Mouse (Mus musculus): ENCODE data around the gene Rrp12.
"Not testable (repeated sequence)": the region's sequence is repeated elsewhere in the genome, so short reads cannot be mapped to it uniquely, and the experiment has no call there.

The Rrp12 gene

GRCm38 (mm10) chr19:41895460-41896318 is at the start of gene Rrp12:
Gene Rrp12 (minus strand): TSS chr19:41896173.
- DNase-seq (ENCODE audit: low read depth, low spot score), result peak; percentile 90

DNA sequence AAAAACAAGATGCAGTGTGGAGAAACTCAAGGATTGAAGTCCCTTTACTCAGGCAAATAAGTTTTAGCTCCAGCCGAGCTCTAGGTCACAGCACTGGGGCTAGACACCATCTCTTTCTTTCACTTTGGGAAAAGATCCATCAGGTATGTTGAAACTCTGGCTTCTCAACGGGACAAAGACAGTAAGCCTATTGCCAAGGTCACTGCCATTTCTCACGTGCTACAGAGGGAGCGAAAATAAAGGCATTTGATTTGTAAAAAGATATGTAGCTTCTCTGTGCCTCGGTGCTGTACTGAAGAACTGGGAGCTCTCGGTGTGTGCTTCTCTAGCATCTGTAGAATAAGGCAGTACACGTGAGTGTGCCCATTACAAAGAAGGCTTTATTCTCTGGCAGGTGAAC is 47.9 kb upstream of the Rrp12 start:
- no peak for DNase-seq (ENCODE audit: low read depth, low spot score)

DNA sequence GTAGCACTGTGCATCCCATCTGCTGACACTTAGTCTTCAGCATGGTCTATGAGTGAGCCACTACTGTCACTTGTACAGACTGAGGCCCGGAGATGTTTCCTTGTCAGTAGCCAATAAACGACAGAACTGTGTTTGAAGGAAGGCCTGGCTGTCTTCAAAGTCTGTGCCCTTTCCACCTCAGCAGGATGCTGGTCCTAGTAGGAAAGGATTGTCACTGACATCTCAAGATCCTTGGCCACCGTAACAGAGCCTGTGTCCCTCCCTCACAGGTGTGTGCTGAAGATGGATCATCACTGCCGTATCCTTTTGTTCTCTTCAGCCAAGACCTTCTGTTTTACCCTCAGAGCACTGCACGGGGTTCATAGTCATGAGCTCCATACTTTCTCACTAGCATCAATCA is 42.6 kb upstream of the Rrp12 start:
- DNase-seq (ENCODE audit: low read depth, low spot score), result no peak

DNA sequence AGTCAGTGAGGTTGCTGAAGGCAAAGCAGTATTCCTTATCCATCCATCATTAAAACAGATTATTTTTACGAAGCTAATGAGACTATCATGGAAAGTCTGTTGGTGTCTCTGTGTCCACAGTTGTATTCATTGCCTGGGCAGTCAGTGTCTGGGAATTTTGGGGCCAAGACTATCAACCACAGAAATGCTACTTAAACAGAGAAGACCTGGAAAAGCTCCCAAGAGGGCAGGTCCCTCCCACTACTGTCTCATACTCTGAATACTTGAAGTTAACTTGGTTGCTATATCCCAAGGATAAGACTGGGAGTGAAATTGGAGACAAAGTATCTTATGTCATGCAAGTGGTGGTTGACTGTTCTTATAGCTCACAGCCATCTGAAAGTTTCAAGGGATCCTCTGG is 39.9 kb upstream of the Rrp12 start:
- no peak for DNase-seq (ENCODE audit: low read depth, low spot score)

DNA sequence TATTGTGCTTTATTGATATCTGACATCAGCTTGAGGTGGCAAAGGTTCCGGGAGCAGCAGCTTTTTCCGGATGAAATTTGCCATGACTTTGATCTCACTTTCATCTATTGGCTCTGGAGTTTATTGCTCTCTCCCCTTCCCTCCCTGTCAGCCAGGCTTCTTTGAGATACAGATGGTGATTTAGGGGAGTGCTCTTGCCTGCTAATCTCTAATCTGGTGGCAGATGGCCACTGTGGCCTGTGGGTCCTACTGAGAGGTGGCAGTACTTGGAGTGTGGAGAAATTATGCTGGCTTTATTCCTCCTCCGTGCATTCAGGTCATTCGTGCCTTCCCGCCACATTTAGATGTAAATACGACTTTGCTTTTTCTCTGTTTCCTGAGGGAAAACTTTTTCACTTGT is 38.2 kb upstream of the Rrp12 start:
- no peak for DNase-seq (ENCODE audit: low read depth, low spot score)

- DNase-seq (ENCODE audit: low read depth, low spot score), result peak; percentile 99
These were observed 37.5 kb upstream of the Rrp12 start, which contains the start of the genes Exosc1 and Zdhhc16 for GRCm38 (mm10) chr19:41933179-41934086. Gene Exosc1 (minus strand): TSS chr19:41933423. Gene Zdhhc16 (plus strand): TSS chr19:41933480.

- peak; percentile 42 for DNase-seq (ENCODE audit: low read depth, low spot score)
These were observed 36.7 kb upstream of the Rrp12 start for GRCm38 (mm10) chr19:41932686-41933085.

DNA sequence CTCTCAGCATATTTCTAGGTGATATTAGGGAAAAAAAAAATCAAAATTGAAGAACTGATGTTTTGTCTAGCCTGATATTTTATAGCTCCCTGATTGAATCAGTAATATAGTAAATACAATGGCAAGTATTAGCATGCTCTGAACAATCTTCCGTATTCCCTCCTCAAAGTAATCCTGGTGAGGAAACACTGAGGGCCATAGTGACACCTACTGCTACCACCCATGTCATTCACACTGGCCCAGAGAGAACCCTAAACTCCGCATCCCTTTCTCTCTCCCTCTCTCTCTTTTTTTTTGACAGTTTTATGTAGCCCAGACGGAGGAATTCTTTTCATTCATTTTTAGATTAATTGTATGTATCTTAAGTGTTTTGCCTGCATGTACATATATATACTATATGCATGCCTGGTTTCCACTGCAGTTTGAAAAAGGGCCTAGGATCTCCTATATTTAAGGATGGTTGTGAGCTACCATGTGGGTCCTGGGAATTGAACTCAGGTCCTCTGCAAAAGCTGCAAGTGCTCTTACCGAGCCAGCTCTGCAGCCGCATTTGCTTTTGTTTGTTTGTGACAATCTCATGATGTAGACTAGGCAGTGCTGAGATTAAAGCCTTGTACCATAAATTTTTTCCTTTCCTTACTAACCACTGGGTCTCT is 24.6 kb upstream of the Rrp12 start:
- DNase-seq (ENCODE audit: low read depth, low spot score), result no peak

GRCm38 (mm10) chr19:41919471-41919870 is 23.5 kb upstream of the Rrp12 start:
- DNase-seq (ENCODE audit: low read depth, low spot score), result no peak

GRCm38 (mm10) chr19:41916853-41917252 is 20.9 kb upstream of the Rrp12 start:
- no peak for DNase-seq (ENCODE audit: low read depth, low spot score)

DNA sequence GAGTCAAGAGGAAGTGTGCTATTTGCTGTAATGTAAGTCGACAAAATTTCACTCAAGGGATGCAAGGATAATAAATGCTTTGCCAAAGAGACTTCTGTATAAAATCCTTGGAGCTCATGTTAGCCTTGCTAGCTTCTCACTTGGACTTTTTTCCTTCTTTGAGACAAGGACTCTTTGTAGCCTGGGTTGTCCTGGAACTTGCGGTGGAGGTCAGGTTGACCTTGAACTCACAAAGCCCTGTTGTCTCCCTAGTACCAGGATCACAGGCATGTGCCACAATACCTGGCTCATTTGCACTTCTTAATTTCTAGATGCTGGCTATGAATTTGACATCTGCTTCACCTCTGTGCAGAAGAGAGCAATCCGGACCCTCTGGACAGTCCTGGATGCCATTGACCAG is 19.3 kb upstream of the Rrp12 start:
- no peak for DNase-seq (ENCODE audit: low read depth, low spot score)

- DNase-seq (ENCODE audit: low read depth, low spot score), result not testable (repeated sequence)
These were observed 18.6 kb upstream of the Rrp12 start for GRCm38 (mm10) chr19:41914592-41914882.

- no peak for DNase-seq (ENCODE audit: low read depth, low spot score)
These were observed 18.0 kb upstream of the Rrp12 start for GRCm38 (mm10) chr19:41913774-41914591.

GRCm38 (mm10) chr19:41912121-41913080 is 16.4 kb upstream of the Rrp12 start:
- DNase-seq (ENCODE audit: low read depth, low spot score), result peak; percentile 32

GRCm38 (mm10) chr19:41911178-41912073 is 15.5 kb upstream of the Rrp12 start, which contains the start of gene Pgam1:
Gene Pgam1 (plus strand): TSS chr19:41911923.
- peak; percentile 99 for DNase-seq (ENCODE audit: low read depth, low spot score)

DNA sequence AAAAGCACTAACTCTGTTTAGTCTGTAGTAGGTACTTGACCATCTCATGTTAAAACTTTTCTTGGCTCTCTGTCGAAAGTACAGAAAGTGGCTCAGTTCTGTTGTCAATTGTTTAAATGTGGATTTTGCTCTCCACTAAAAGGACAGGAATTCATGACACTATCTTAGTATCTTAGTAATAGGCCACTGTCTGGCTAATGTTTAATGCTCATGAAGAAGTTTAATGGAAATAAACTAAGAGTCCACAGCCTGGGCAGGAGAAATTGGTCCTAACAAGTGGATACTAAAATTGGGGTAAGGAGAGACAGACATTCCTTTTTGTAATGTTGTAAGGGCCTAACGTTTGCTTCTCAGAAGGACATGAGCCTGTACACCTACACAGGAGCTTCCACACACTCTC is 14.4 kb upstream of the Rrp12 start:
- no peak for DNase-seq (ENCODE audit: low read depth, low spot score)

GRCm38 (mm10) chr19:41908736-41909135 is 12.8 kb upstream of the Rrp12 start:
- no peak for DNase-seq (ENCODE audit: low read depth, low spot score)

DNA sequence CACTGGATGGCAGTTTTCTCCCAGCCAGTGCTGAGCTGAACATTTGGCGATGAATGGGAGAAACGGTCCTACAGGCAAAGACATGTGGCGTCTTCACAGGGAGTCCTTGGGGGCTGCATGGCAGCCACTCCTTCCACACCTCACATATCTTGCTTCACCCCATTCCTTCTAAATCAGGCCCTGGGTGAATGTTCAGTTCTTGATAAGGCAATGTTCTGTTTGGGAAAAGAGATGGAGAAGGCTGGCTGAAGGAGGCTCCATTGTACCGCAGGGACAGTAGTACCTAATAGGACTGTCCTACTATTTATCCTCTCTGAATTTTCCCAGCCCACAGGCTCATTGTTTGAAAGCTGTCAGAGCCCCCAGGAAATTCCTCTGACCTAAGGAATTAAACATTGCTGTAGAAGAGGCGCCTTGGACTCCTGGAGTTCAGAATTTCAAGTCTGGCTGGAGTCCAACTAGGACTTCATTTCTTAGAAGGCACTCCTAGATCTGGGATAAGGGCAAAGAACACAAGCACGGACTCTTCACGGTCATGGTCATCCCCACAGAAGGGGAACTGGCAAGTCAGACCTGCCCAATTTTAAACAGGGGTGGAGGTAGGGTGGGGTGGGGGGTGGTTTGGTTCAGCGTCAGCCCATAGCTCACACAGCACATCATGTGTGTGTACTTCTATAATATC is 11.2 kb upstream of the Rrp12 start:
- no peak for DNase-seq (ENCODE audit: low read depth, low spot score)
